Mouse (Mus musculus) MEL (cell line): ENCODE measurements at regions not wholly inside any gene's neighbourhood (a gene's known extent, or its start where the extent isn't known, plus 50 kb on each side); places are given as distances from the start of the nearest gene placed in this dataset.

Experiments used
- DNase-seq: peaks from one replicate; pipeline ENCODE4 v3.0.0; 2011; ENCODE audit warnings: low read depth, low spot score
- H3K27ac ChIP-seq: 2 replicates; pipeline ENCODE4 v1.5.1; 2012; ENCODE audit warnings: low read depth, mild to moderate bottlenecking, control low read depth, low read length, moderate library complexity; ENCODE audit not compliant: control insufficient read depth
- H3K27me3 ChIP-seq, 2 experiments: fragments of 150-350 bp in 1 of 2; sonication (generic) in 1 of 2; 2 replicates each; pipeline ENCODE4 v1.6.1; 2012; ENCODE audit warnings: low read length in 2 of 2, mild to moderate bottlenecking in 2 of 2, improper control_type of control experiment in 1 of 2, moderate library complexity in 1 of 2; ENCODE audit not compliant: insufficient read depth in 2 of 2, control insufficient read depth in 1 of 2
- H3K36me3 ChIP-seq, 2 experiments: 2 replicates each; pipeline ENCODE4 v1.6.1; 2012 to 2014; ENCODE audit warnings: low read length in 2 of 2, improper control_type of control experiment in 1 of 2, inconsistent platforms in 1 of 2, mild to moderate bottlenecking in 1 of 2; ENCODE audit not compliant: insufficient read depth in 2 of 2, control insufficient read depth in 1 of 2
- H3K4me1 ChIP-seq, 2 experiments: fragments of 150-350 bp in 1 of 2; sonication (generic) in 1 of 2; 2 replicates each; pipeline ENCODE4 v1.6.1; 2012; ENCODE audit warnings: low read length in 2 of 2, improper control_type of control experiment in 1 of 2, mild to moderate bottlenecking in 1 of 2; ENCODE audit not compliant: insufficient read depth in 2 of 2, control insufficient read depth in 1 of 2
- H3K4me3 ChIP-seq, 2 experiments: fragments of 150-350 bp in 1 of 2; sonication (generic) in 1 of 2; 2 replicates each; pipeline ENCODE4 v1.5.1; 2012; ENCODE audit warnings: low read depth in 2 of 2, low read length in 2 of 2, mild to moderate bottlenecking in 2 of 2, moderate library complexity in 2 of 2, control low read depth in 1 of 2, improper control_type of control experiment in 1 of 2; ENCODE audit not compliant: control insufficient read depth in 1 of 2, insufficient read depth in 1 of 2
- H3K79me2 ChIP-seq: 2 replicates; pipeline ENCODE4 v1.6.1; 2012; ENCODE audit warnings: mild to moderate bottlenecking, low read length, moderate library complexity; ENCODE audit not compliant: control insufficient read depth, poor library complexity, insufficient read depth
- H3K9ac ChIP-seq: 2 replicates; pipeline ENCODE4 v1.6.1; 2012; ENCODE audit warnings: low read depth, mild to moderate bottlenecking, control low read depth, low read length, moderate library complexity; ENCODE audit not compliant: control insufficient read depth, poor library complexity, severe bottlenecking
- H3K9me3 ChIP-seq: fragments of 150-350 bp; sonication (generic); replicated peaks from 2 replicates; pipeline ENCODE4 v1.6.1; 2012; ENCODE audit warnings: mild to moderate bottlenecking, low read length, improper control_type of control experiment, moderate library complexity; ENCODE audit not compliant: insufficient read depth
- BHLHE40 ChIP-seq: IDR thresholded peaks from 2 replicates; pipeline ENCODE4 v1.6.1; 2012; ENCODE audit warnings: low read depth, mild to moderate bottlenecking, inconsistent platforms, low read length, improper control_type of control experiment, borderline replicate concordance
- GATA1 ChIP-seq: IDR thresholded peaks from 2 replicates; pipeline ENCODE4 v1.6.1; 2011; ENCODE audit warnings: low read depth, low read length, improper control_type of control experiment
- HCFC1 ChIP-seq: IDR thresholded peaks from 2 replicates; pipeline ENCODE4 v1.6.1; 2012; ENCODE audit warnings: low read depth, mild to moderate bottlenecking, inconsistent platforms, low read length, improper control_type of control experiment, moderate library complexity
- JUND ChIP-seq: IDR thresholded peaks from 2 replicates; pipeline ENCODE4 v1.6.1; 2011; ENCODE audit warnings: low read depth, mild to moderate bottlenecking, improper control_type of control experiment, low read length
- MAZ ChIP-seq: IDR thresholded peaks from 2 replicates; pipeline ENCODE4 v1.6.1; 2012; ENCODE audit warnings: low read depth, mild to moderate bottlenecking, inconsistent platforms, low read length, improper control_type of control experiment
- TBP ChIP-seq: IDR thresholded peaks from 2 replicates; pipeline ENCODE4 v1.8.0; 2011; ENCODE audit warnings: low read depth, low read length, improper control_type of control experiment
- ZNF384 ChIP-seq: IDR thresholded peaks from 2 replicates; pipeline ENCODE4 v1.6.1; 2012; ENCODE audit warnings: low read depth, mild to moderate bottlenecking, inconsistent platforms, low read length, improper control_type of control experiment

DNA sequence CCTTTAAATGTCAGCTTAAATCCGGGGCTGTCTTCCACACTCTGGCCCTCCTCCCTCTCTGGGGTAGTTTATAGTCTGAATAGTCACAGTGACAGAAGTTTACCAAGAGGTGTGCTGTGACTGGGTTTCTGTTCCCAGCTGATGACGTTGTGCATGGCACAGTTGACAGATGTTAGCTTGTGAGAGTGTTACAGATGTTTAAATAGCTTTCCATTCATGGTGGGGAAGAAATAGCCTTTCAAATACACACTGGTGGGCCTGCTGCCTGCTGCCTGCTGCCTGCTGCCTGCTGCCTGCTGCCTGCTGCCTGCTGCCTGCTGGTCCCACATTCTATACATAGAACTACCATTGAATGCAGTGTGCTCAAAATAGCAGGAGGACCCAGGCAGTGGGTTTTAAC lies 324.8 kb upstream of the Sash1 start:
- no peak for DNase-seq
- Histone ChIP-seq H3K27me3 (no peaks in the 10 kb centered on the region; a peak in 1 of 4 replicates), H3K9me3 (no peaks in the 10 kb centered on the region), H3K4me3 (no peak overlapping the region), H3K27ac (no peak overlapping the region), H3K79me2 (no peaks in the 10 kb centered on the region), H3K4me1 (no peaks in the 10 kb centered on the region), H3K36me3 (no peaks in the 10 kb centered on the region), H3K9ac (no peak overlapping the region)
- TF ChIP-seq ZNF384 = no peak

GRCm38 (mm10) chr10:9204096-9204495 lies 318.2 kb upstream of the Sash1 start:
- H3K79me2 ChIP-seq = no peaks in the 10 kb centered on the region
- H3K4me1 ChIP-seq = no peaks in the 10 kb centered on the region
- H3K36me3 ChIP-seq = no peaks in the 10 kb centered on the region
- no peaks in the 10 kb centered on the region for H3K9me3 ChIP-seq
- H3K27me3 ChIP-seq = no peaks in the 10 kb centered on the region; a peak in 1 of 4 replicates
- no peak overlapping the region for H3K4me3 ChIP-seq
- no peak for TF ChIP-seq GATA1
- TF ChIP-seq MAZ = no peak
- H3K9ac ChIP-seq = no peak overlapping the region
- no peak overlapping the region for H3K27ac ChIP-seq
- DNase-seq = no peak

- H3K27me3 ChIP-seq = no peaks in the 10 kb centered on the region; a peak in 1 of 4 replicates
- H3K79me2 ChIP-seq = no peaks in the 10 kb centered on the region
- H3K4me1 ChIP-seq = no peaks in the 10 kb centered on the region
- no peak for TF ChIP-seq BHLHE40
- TF ChIP-seq JUND = no peak
- H3K36me3 ChIP-seq = no peaks in the 10 kb centered on the region
- no peak overlapping the region for H3K9ac ChIP-seq
- H3K27ac ChIP-seq = no peak overlapping the region
- no peak for DNase-seq
- H3K4me3 ChIP-seq = no peak overlapping the region
- H3K9me3 ChIP-seq = no peaks in the 10 kb centered on the region
Measured at GRCm38 (mm10) chr10:9203323-9203722, 317.5 kb upstream of the Sash1 start.

GRCm38 (mm10) chr10:9202922-9203321 lies 317.1 kb upstream of the Sash1 start:
- Histone ChIP-seq H3K4me1 (no peaks in the 10 kb centered on the region), H3K4me3 (no peak overlapping the region), H3K9ac (no peak overlapping the region), H3K27ac (no peak overlapping the region), H3K36me3 (no peaks in the 10 kb centered on the region), H3K27me3 (no peaks in the 10 kb centered on the region; a peak in 1 of 4 replicates), H3K79me2 (no peaks in the 10 kb centered on the region), H3K9me3 (no peaks in the 10 kb centered on the region)
- no peak for DNase-seq
- no peak for TF ChIP-seq HCFC1
- no peak for TF ChIP-seq GATA1
- no peak for TF ChIP-seq TBP
